Mouse (Mus musculus): ENCODE measurements at regions not wholly inside any gene's neighbourhood (a gene's known extent, or its start where the extent isn't known, plus 50 kb on each side); places are given as distances from the start of the nearest gene placed in this dataset.

- TF ChIP-seq CTCF (IDR thresholded peaks at IDR 0.05; ENCODE audit: low read depth) (no peak), EP300 (optimal IDR thresholded peaks at IDR 0.05) (no peak)
- Histone ChIP-seq H3K4me1 (replicated peaks; ENCODE audit: control insufficient read depth, insufficient read depth) (no peaks in the 10 kb centered on the region), H3K4me2 (replicated peaks; ENCODE audit: low read depth) (no peak overlapping the region), H3K27me3 (ENCODE audit: control insufficient read depth, insufficient read depth, low read length) (no peaks in the 10 kb centered on the region), H3K9ac (ENCODE audit: low read length) (no peak overlapping the region), H3K36me3 (ENCODE audit: control insufficient read depth, insufficient read depth, low read length) (no peaks in the 10 kb centered on the region), H3K4me3 (ENCODE audit: low read depth, low read length) (no peak overlapping the region), H3K27ac (replicated peaks) (no peak overlapping the region), H3K9me3 (ENCODE audit: control insufficient read depth, low read length) (no peaks in the 10 kb centered on the region)
- DNase-seq (ENCODE audit: low spot score) (no peak), ATAC-seq (ENCODE audit: low FRiP score, low TSS enrichment) (no peak)
- 66% methylated on average over 6 of the region's 6 CpGs for WGBS
These were observed 437.0 kb upstream of the Intu start for GRCm38 (mm10) chr3:40094040-40094439.

GRCm38 (mm10) chr3:40094701-40095100 is 436.4 kb upstream of the Intu start:
- Histone ChIP-seq H3K9ac (ENCODE audit: low read length) (no peak overlapping the region), H3K27me3 (ENCODE audit: control insufficient read depth, insufficient read depth, low read length) (no peaks in the 10 kb centered on the region), H3K36me3 (ENCODE audit: control insufficient read depth, insufficient read depth, low read length) (no peaks in the 10 kb centered on the region), H3K4me2 (replicated peaks; ENCODE audit: low read depth) (no peak overlapping the region), H3K4me3 (ENCODE audit: low read depth, low read length) (no peak overlapping the region), H3K4me1 (replicated peaks; ENCODE audit: control insufficient read depth, insufficient read depth) (no peaks in the 10 kb centered on the region), H3K27ac (replicated peaks) (no peak overlapping the region), H3K9me3 (ENCODE audit: control insufficient read depth, low read length) (no peaks in the 10 kb centered on the region)
- ATAC-seq (ENCODE audit: low FRiP score, low TSS enrichment) (no peak), DNase-seq (ENCODE audit: low spot score) (no peak)
- TF ChIP-seq CTCF (IDR thresholded peaks at IDR 0.05; ENCODE audit: low read depth) = no peak
- TF ChIP-seq EP300 (optimal IDR thresholded peaks at IDR 0.05) = no peak

GRCm38 (mm10) chr3:40102698-40103097 is 428.4 kb upstream of the Intu start:
- Histone ChIP-seq H3K4me1 (replicated peaks; ENCODE audit: control insufficient read depth, insufficient read depth) (no peaks in the 10 kb centered on the region), H3K27ac (replicated peaks) (no peak overlapping the region), H3K4me3 (ENCODE audit: low read depth, low read length) (no peak overlapping the region), H3K27me3 (ENCODE audit: control insufficient read depth, insufficient read depth, low read length) (no peaks in the 10 kb centered on the region), H3K9me3 (ENCODE audit: control insufficient read depth, low read length) (no peaks in the 10 kb centered on the region), H3K9ac (ENCODE audit: low read length) (no peak overlapping the region), H3K36me3 (ENCODE audit: control insufficient read depth, insufficient read depth, low read length) (no peaks in the 10 kb centered on the region), H3K4me2 (replicated peaks; ENCODE audit: low read depth) (no peak overlapping the region)
- no peak for TF ChIP-seq CTCF (IDR thresholded peaks at IDR 0.05; ENCODE audit: low read depth)
- no peak for TF ChIP-seq EP300 (optimal IDR thresholded peaks at IDR 0.05)
- no peak for ATAC-seq (ENCODE audit: low FRiP score, low TSS enrichment)
- no peak for DNase-seq (ENCODE audit: low spot score)
- WGBS = 69% methylated on average over 4 of the region's 4 CpGs

GRCm38 (mm10) chr3:40114811-40115210 is 416.3 kb upstream of the Intu start:
- no peaks in the 10 kb centered on the region for H3K27me3 ChIP-seq (ENCODE audit: control insufficient read depth, insufficient read depth, low read length)
- no peak for DNase-seq (ENCODE audit: low spot score)
- no peak overlapping the region for H3K27ac ChIP-seq (replicated peaks)
- ATAC-seq (ENCODE audit: low FRiP score, low TSS enrichment) = no peak
- H3K9me3 ChIP-seq (ENCODE audit: control insufficient read depth, low read length) = no peaks in the 10 kb centered on the region
- H3K9ac ChIP-seq (ENCODE audit: low read length) = no peak overlapping the region
- H3K4me1 ChIP-seq (replicated peaks; ENCODE audit: control insufficient read depth, insufficient read depth) = no peaks in the 10 kb centered on the region
- H3K4me2 ChIP-seq (replicated peaks; ENCODE audit: low read depth) = no peak overlapping the region
- WGBS = 50% methylated on average over 4 of the region's 4 CpGs
- H3K36me3 ChIP-seq (ENCODE audit: control insufficient read depth, insufficient read depth, low read length) = no peaks in the 10 kb centered on the region
- H3K4me3 ChIP-seq (ENCODE audit: low read depth, low read length) = no peak overlapping the region
- TF ChIP-seq EP300 (optimal IDR thresholded peaks at IDR 0.05) = no peak
- no peak for TF ChIP-seq CTCF (IDR thresholded peaks at IDR 0.05; ENCODE audit: low read depth)

GRCm38 (mm10) chr3:40118551-40118950 is 412.5 kb upstream of the Intu start:
- ATAC-seq (ENCODE audit: low FRiP score, low TSS enrichment) (no peak), DNase-seq (ENCODE audit: low spot score) (no peak)
- Histone ChIP-seq H3K4me3 (ENCODE audit: low read depth, low read length) (no peak overlapping the region), H3K36me3 (ENCODE audit: control insufficient read depth, insufficient read depth, low read length) (no peaks in the 10 kb centered on the region), H3K9me3 (ENCODE audit: control insufficient read depth, low read length) (no peaks in the 10 kb centered on the region), H3K4me1 (replicated peaks; ENCODE audit: control insufficient read depth, insufficient read depth) (no peaks in the 10 kb centered on the region), H3K9ac (ENCODE audit: low read length) (no peak overlapping the region), H3K4me2 (replicated peaks; ENCODE audit: low read depth) (no peak overlapping the region), H3K27me3 (ENCODE audit: control insufficient read depth, insufficient read depth, low read length) (no peaks in the 10 kb centered on the region), H3K27ac (replicated peaks) (no peak overlapping the region)
- 87% methylated on average over 3 of the region's 3 CpGs for WGBS
- no peak for TF ChIP-seq CTCF (IDR thresholded peaks at IDR 0.05; ENCODE audit: low read depth)
- TF ChIP-seq EP300 (optimal IDR thresholded peaks at IDR 0.05) = no peak

GRCm38 (mm10) chr3:40119462-40119861 is 411.6 kb upstream of the Intu start:
- H3K27ac ChIP-seq (replicated peaks) = no peak overlapping the region
- no peaks in the 10 kb centered on the region for H3K36me3 ChIP-seq (ENCODE audit: control insufficient read depth, insufficient read depth, low read length)
- no peaks in the 10 kb centered on the region for H3K9me3 ChIP-seq (ENCODE audit: control insufficient read depth, low read length)
- no peaks in the 10 kb centered on the region for H3K27me3 ChIP-seq (ENCODE audit: control insufficient read depth, insufficient read depth, low read length)
- TF ChIP-seq CTCF (IDR thresholded peaks at IDR 0.05; ENCODE audit: low read depth) (no peak), EP300 (optimal IDR thresholded peaks at IDR 0.05) (no peak)
- no peak for DNase-seq (ENCODE audit: low spot score)
- no peak for ATAC-seq (ENCODE audit: low FRiP score, low TSS enrichment)
- H3K4me3 ChIP-seq (ENCODE audit: low read depth, low read length) = no peak overlapping the region
- 32% methylated on average over 1 of the region's 1 CpGs for WGBS
- no peaks in the 10 kb centered on the region for H3K4me1 ChIP-seq (replicated peaks; ENCODE audit: control insufficient read depth, insufficient read depth)
- H3K9ac ChIP-seq (ENCODE audit: low read length) = no peak overlapping the region
- no peak overlapping the region for H3K4me2 ChIP-seq (replicated peaks; ENCODE audit: low read depth)

Measured in stomach, postnatal 0 days (tissue).